Mouse (Mus musculus) megakaryocyte, embryonic 14.5 days (primary cell): ENCODE measurements around the gene Vsir.

Source experiments
- FLI1 ChIP-seq: IDR thresholded peaks from 2 replicates; pipeline ENCODE4 v1.6.1; 2012; ENCODE audit warnings: low read length, inconsistent platforms, mixed read lengths
- GATA1 ChIP-seq: IDR thresholded peaks from 3 replicates; pipeline ENCODE4 v1.6.1; 2012; ENCODE audit warnings: mixed read lengths, low read length, inconsistent platforms, borderline replicate concordance

DNA sequence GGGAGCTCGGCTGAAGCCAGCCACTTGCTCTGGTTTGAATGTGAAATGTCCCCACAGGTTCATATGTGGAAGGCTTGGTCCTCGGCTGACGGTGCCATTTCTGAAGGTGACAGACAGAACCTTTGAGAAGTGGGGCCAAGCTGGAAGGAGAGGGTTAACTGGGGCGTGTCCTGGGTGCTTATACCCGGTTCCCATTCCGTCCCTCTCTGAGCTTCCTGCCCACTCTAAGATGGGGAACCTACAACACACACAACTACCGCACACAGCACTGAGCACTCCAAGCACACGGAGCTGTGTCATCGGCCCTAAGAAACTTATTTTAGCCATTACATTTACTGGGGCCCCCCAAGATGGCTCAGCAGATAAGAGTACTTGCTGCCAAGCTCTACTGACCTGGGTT is 5.1 kb upstream of the Vsir start:
- TF ChIP-seq GATA1 (no peak), FLI1 (no peak)
